Mouse (Mus musculus): ENCODE results near the gene Sgcd. TPM values are rescaled to one million over a fixed set of nuclear protein-coding genes. Genes with fewer than 3 reads are reported as not detected.

Sgcd gene
- total and polyA plus RNA-seq, 2 experiments from 2014 or later, result 2.5 to 25.4 TPM

DNA sequence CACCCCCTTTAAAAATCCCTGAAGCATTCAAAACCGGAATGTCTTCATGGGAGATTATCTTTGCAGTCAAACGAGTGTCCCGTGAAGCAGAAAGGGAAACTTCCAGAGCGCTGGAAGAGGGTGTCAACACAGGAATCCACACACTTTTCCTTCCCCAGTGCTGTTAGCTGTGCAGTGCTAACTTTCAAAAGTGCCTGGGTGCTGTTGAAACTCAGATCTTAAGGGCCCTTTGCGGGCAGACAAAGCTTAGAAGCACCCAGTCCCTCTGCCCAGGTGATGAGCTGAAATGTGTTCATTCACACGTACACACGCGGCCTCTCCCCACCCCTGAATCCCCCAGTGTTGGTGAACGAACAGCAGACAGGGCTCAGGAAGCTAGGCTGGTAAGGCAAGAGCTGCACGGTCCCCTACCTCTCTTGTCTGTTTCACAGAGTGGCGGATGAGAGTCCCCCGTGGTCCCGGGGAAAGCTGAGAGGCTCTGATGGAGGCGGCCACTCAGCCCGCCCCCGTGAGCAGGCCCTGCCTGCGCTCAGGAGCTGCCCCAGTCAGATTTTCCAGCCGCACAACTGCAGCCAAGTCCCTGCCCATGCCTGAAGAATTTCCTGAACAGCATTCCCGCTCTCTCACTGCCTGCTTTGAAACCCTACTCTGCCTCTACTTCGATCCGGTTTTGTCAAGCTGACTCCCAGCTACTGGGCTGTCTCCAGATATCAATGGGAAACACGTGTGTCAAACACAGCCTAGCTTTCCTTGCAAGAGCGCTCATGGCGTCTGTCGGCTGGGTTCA, 609.7 kb downstream of the Sgcd start:
- DNase-seq, result peak; percentile 59
- H3K4me3 ChIP-seq (ENCODE audit: low read depth, low read length), result peak overlapping the region; percentile 23
- no peak overlapping the region for H3K27ac ChIP-seq (ENCODE audit: low read depth, low read length)
- H3K4me1 ChIP-seq (ENCODE audit: insufficient read depth), result 0 out of 2 replicates have a peak, but pooled peaks cover 5% of the 10 kb centered on the region
- peak overlapping the region; percentile 71 for H3K4me2 ChIP-seq (ENCODE audit: low read depth)
- WGBS, result 8% methylated on average over 25 of the region's 25 CpGs
- ATAC-seq, result peak; percentile 94
- H3K36me3 ChIP-seq (ENCODE audit: insufficient read depth), result no peaks in the 10 kb centered on the region
- H3K9ac ChIP-seq, result peak overlapping the region; percentile 43
- no peaks in the 10 kb centered on the region for H3K9me3 ChIP-seq (ENCODE audit: low read length)
- H3K27me3 ChIP-seq (ENCODE audit: insufficient read depth, low read length), result peaks cover 3% of the 10 kb centered on the region; the same call in 1 of the 2 replicates
- no peak for TF ChIP-seq CTCF (IDR thresholded peaks at IDR 0.05; ENCODE audit: low read depth)

GRCm38 (mm10) chr11:47377421-47377820, 611.3 kb downstream of the Sgcd start:
- Histone ChIP-seq H3K27ac (ENCODE audit: low read depth, low read length) (no peak overlapping the region), H3K4me1 (ENCODE audit: insufficient read depth) (0 out of 2 replicates have a peak, but pooled peaks cover 5% of the 10 kb centered on the region), H3K9ac (no peak overlapping the region), H3K9me3 (ENCODE audit: low read length) (no peaks in the 10 kb centered on the region), H3K4me3 (ENCODE audit: low read depth, low read length) (no peak overlapping the region), H3K27me3 (ENCODE audit: insufficient read depth, low read length) (peaks cover 3% of the 10 kb centered on the region; the same call in 1 of the 2 replicates), H3K4me2 (ENCODE audit: low read depth) (no peak overlapping the region), H3K36me3 (ENCODE audit: insufficient read depth) (no peaks in the 10 kb centered on the region)
- TF ChIP-seq CTCF (IDR thresholded peaks at IDR 0.05; ENCODE audit: low read depth), result no peak
- WGBS, result 71% methylated on average over 6 of the region's 6 CpGs
- ATAC-seq (no peak), DNase-seq (no peak)

GRCm38 (mm10) chr11:47376915-47377314, 611.9 kb downstream of the Sgcd start:
- no peak for ATAC-seq
- Histone ChIP-seq H3K4me1 (ENCODE audit: insufficient read depth) (0 out of 2 replicates have a peak, but pooled peaks cover 5% of the 10 kb centered on the region), H3K36me3 (ENCODE audit: insufficient read depth) (no peaks in the 10 kb centered on the region), H3K4me3 (ENCODE audit: low read depth, low read length) (no peak overlapping the region), H3K4me2 (ENCODE audit: low read depth) (no peak overlapping the region), H3K27me3 (ENCODE audit: insufficient read depth, low read length) (peaks cover 3% of the 10 kb centered on the region; the same call in 1 of the 2 replicates), H3K9me3 (ENCODE audit: low read length) (no peaks in the 10 kb centered on the region), H3K9ac (no peak overlapping the region), H3K27ac (ENCODE audit: low read depth, low read length) (no peak overlapping the region)
- 91% methylated on average over 1 of the region's 1 CpGs for WGBS
- TF ChIP-seq CTCF (IDR thresholded peaks at IDR 0.05; ENCODE audit: low read depth), result no peak
- no peak for DNase-seq

DNA sequence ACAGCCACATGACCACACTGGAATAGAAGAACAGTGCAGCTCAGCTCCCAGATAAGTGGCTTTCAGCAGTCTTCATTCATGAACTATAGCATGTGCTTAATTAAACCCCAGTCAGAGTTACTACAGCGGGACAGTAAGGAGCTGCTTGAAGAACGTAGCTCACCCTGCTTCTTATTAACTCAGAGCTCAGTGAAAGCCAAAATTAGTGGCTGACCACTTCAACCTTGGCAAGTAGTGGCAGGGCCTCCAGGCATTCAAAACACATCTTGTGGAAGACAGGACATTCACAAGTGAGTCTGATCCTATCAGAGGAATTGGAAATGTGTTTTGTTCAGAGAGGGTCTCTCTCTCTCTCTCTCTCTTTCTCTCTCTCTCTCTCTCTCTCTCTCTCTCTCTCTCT, 617.2 kb downstream of the Sgcd start:
- DNase-seq (no peak), ATAC-seq (no peak)

DNA sequence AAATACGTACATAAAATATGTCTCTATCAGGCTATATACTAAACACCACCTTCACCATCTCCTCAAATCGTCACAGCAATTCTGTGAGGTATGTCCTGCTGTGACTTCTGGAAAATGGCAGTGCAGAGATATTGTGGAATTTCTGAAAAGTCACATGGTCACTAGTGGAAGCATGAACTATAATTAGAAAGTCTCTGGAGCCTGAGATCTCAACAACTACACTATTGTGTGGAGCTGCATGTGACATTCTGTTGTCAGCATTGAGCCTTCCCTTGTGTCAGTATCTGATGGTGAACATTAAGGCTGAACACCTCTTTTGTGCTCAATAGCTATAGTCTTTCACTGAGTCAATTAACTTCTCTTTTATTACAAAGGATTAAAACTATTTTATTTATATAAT, 637.2 kb downstream of the Sgcd start:
- no peak overlapping the region for H3K27ac ChIP-seq (ENCODE audit: low read depth, low read length)
- ATAC-seq, result no peak
- no peak overlapping the region for H3K4me3 ChIP-seq (ENCODE audit: low read depth, low read length)
- DNase-seq, result no peak
- no peak overlapping the region for H3K9ac ChIP-seq
- H3K4me1 ChIP-seq (ENCODE audit: insufficient read depth), result no peaks in the 10 kb centered on the region
- H3K4me2 ChIP-seq (ENCODE audit: low read depth), result no peak overlapping the region
- TF ChIP-seq CTCF (IDR thresholded peaks at IDR 0.05; ENCODE audit: low read depth), result no peak
- no peaks in the 10 kb centered on the region for H3K36me3 ChIP-seq (ENCODE audit: insufficient read depth)
- no peaks in the 10 kb centered on the region for H3K9me3 ChIP-seq (ENCODE audit: low read length)
- H3K27me3 ChIP-seq (ENCODE audit: insufficient read depth, low read length), result no peaks in the 10 kb centered on the region
- WGBS, result 83% methylated on average over 2 of the region's 2 CpGs

More for the DNA sequence above, 617.2 kb downstream of the Sgcd start:
- Histone ChIP-seq H3K9me3 (ENCODE audit: low read length) (no peaks in the 10 kb centered on the region), H3K27me3 (ENCODE audit: insufficient read depth, low read length) (no peaks in the 10 kb centered on the region), H3K27ac (ENCODE audit: low read depth, low read length) (no peak overlapping the region), H3K9ac (no peak overlapping the region), H3K4me1 (ENCODE audit: insufficient read depth) (no peaks in the 10 kb centered on the region), H3K4me2 (ENCODE audit: low read depth) (no peak overlapping the region), H3K36me3 (ENCODE audit: insufficient read depth) (no peaks in the 10 kb centered on the region), H3K4me3 (ENCODE audit: low read depth, low read length) (no peak overlapping the region)
- 45% methylated on average over 2 of the region's 2 CpGs for WGBS
- TF ChIP-seq CTCF (IDR thresholded peaks at IDR 0.05; ENCODE audit: low read depth), result no peak

- no peaks in the 10 kb centered on the region for H3K36me3 ChIP-seq (ENCODE audit: insufficient read depth)
- no peak overlapping the region for H3K27ac ChIP-seq (ENCODE audit: low read depth, low read length)
- 0 out of 2 replicates have a peak, but pooled peaks cover 4% of the 10 kb centered on the region for H3K27me3 ChIP-seq (ENCODE audit: insufficient read depth, low read length)
- DNase-seq (peak; percentile 71), ATAC-seq (peak; percentile 91)
- no peak overlapping the region for H3K4me2 ChIP-seq (ENCODE audit: low read depth)
- no peak overlapping the region for H3K9ac ChIP-seq
- H3K4me3 ChIP-seq (ENCODE audit: low read depth, low read length), result no peak overlapping the region
- no peaks in the 10 kb centered on the region for H3K9me3 ChIP-seq (ENCODE audit: low read length)
- H3K4me1 ChIP-seq (ENCODE audit: insufficient read depth), result no peaks in the 10 kb centered on the region
- no peak for TF ChIP-seq CTCF (IDR thresholded peaks at IDR 0.05; ENCODE audit: low read depth)
- 13% methylated on average over 2 of the region's 2 CpGs for WGBS
These were observed 645.3 kb downstream of the Sgcd start for GRCm38 (mm10) chr11:47343486-47343885.

- Histone ChIP-seq H3K9me3 (ENCODE audit: low read length) (no peaks in the 10 kb centered on the region), H3K36me3 (ENCODE audit: insufficient read depth) (no peaks in the 10 kb centered on the region), H3K4me2 (ENCODE audit: low read depth) (no peak overlapping the region), H3K9ac (no peak overlapping the region), H3K4me1 (ENCODE audit: insufficient read depth) (no peaks in the 10 kb centered on the region), H3K27ac (ENCODE audit: low read depth, low read length) (no peak overlapping the region), H3K4me3 (ENCODE audit: low read depth, low read length) (no peak overlapping the region), H3K27me3 (ENCODE audit: insufficient read depth, low read length) (no peaks in the 10 kb centered on the region)
- ATAC-seq, result no peak
- DNase-seq, result no peak
- 84% methylated on average over 2 of the region's 2 CpGs for WGBS
- no peak for TF ChIP-seq CTCF (IDR thresholded peaks at IDR 0.05; ENCODE audit: low read depth)
These were observed 655.1 kb downstream of the Sgcd start for GRCm38 (mm10) chr11:47333702-47334101.
